Mouse (Mus musculus) liver, embryonic 16.5 days (tissue): ENCODE results near the gene Ldlr. TPM values are rescaled to one million over a fixed set of nuclear protein-coding genes. Genes with fewer than 3 reads are reported as not detected.
"Not testable (repeated sequence)": the region's sequence is repeated elsewhere in the genome, so short reads cannot be mapped to it uniquely, and the experiment has no call there.

Experiments
- ATAC-seq: fragments of 200-750 bp; cut with Nextera tagmentation; 2 replicates; pipeline ENCODE4 v1.8.0; 2017; ENCODE audit warnings: low read depth, mild to moderate bottlenecking, moderate number of reproducible peaks, moderate library complexity
- H3K27ac ChIP-seq: fragments of 300-500 bp; sonication (generic); 2 replicates; pipeline ENCODE4 v1.5.1; 2014; ENCODE audit warnings: mild to moderate bottlenecking, low read length
- H3K27me3 ChIP-seq: fragments of 300-500 bp; sonication (generic); 2 replicates; pipeline ENCODE4 v1.6.1; 2014; ENCODE audit warnings: low read depth, low read length, mixed read lengths; ENCODE audit not compliant: control insufficient read depth, insufficient read depth
- H3K36me3 ChIP-seq: fragments of 300-500 bp; sonication (generic); 2 replicates; pipeline ENCODE4 v1.6.1; 2014; ENCODE audit warnings: mild to moderate bottlenecking; ENCODE audit not compliant: control insufficient read depth, insufficient read depth
- H3K4me1 ChIP-seq: fragments of 300-500 bp; sonication (generic); 2 replicates; pipeline ENCODE4 v1.6.1; 2014; ENCODE audit warnings: low read depth, low read length, mixed read lengths; ENCODE audit not compliant: control insufficient read depth
- H3K4me2 ChIP-seq: fragments of 300-500 bp; sonication (generic); 2 replicates; pipeline ENCODE4 v1.6.1; 2014; ENCODE audit warnings: low read depth, low read length, mixed read lengths
- H3K4me3 ChIP-seq: fragments of 300-500 bp; sonication (generic); 2 replicates; pipeline ENCODE4 v1.5.1; 2014; ENCODE audit warnings: low read depth, mild to moderate bottlenecking, low read length
- H3K9ac ChIP-seq: fragments of 300-500 bp; sonication (generic); 2 replicates; pipeline ENCODE4 v1.6.1; 2014; ENCODE audit warnings: low read depth, low read length
- H3K9me3 ChIP-seq: fragments of 300-500 bp; sonication (generic); replicated peaks from 2 replicates; pipeline ENCODE4 v1.6.1; 2016; ENCODE audit warnings: low read length; ENCODE audit not compliant: control insufficient read depth
- WGBS: fragments of 180-500 bp; shearing (Covaris S2); extraction: QIAGEN DNeasy Blood & Tissue Kit; methylation state at CpG from one replicate; pipeline ENCODE4 v1.1.7; 2014; ENCODE audit not compliant: insufficient replicate concordance; 5-methylcytosine and 5-hydroxymethylcytosine counted together
- polyA plus RNA-seq: library from polyadenylated mRNA; unstranded; fragments of >200 nt; fragmentation: Nextera tagmentation; extraction: Ambion mirVana; gene quantifications from 2 replicates; pipeline ENCODE4 v1.2.1, GENCODE M21; 2015

Ldlr gene
- polyA plus RNA-seq, 1 experiment from 2014 or later, result 29.3 TPM

DNA sequence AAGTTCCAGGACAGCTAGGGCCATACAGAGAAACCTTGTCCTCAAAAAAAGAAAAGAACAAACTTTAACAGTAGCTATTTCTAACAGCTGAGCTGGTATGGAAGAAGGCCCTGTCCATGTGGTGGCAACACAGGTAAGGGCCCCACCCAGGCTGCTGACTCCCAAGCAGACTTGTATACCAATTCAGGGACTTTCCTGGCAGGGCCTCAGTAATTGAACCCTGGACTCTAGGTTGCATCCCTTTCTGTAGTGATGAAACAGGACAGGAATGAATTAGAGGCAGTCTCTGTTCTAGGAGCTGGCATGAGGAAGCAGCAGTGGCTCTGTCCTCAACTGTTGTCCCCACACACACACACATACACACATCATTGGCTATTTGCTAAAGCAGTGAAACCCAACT is 29.2 kb upstream of the Ldlr start:
- no peaks in the 10 kb centered on the region for H3K27me3 ChIP-seq

DNA sequence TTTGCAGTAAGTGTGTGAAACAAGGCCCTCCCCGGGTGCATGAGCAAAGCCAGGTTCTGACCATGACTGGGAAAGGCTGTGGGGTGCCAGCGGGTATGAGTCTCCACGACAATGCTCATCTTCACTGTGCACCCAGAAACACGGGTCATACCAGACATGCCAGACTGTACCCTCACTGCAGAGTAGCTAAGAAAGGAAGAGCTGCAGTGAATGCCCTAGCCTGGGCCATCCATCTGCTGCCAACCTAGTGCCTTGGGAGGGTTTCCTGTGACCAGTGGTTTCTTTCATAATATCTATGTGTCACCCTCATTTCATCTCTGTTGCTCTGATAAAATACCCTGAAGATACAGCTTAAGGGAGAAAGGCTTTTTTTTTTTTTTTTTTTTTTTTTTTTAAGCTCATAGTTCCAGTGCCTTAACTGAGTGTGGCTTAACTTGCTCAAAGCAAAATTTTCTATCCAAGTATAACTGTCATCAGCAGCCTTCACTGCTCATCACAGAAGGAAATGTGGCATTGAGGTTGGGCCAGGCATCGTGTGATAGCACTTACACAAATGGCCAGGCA is 28.0 kb upstream of the Ldlr start:
- H3K9ac ChIP-seq, result no peak overlapping the region; the same call in 1 of the 2 replicates
- 76% methylated on average over 5 of the region's 5 CpGs for WGBS
- ATAC-seq, result no peak
- no peaks in the 10 kb centered on the region for H3K9me3 ChIP-seq
- no peak overlapping the region for H3K4me2 ChIP-seq
- no peak overlapping the region for H3K4me3 ChIP-seq
- no peak overlapping the region for H3K27ac ChIP-seq
- H3K36me3 ChIP-seq, result peaks cover 15% of the 10 kb centered on the region
- no peaks in the 10 kb centered on the region; the same call in 1 of the 2 replicates for H3K4me1 ChIP-seq
- H3K27me3 ChIP-seq, result no peaks in the 10 kb centered on the region

More for the DNA sequence above, 29.2 kb upstream of the Ldlr start:
- Histone ChIP-seq H3K4me3 (no peak overlapping the region), H3K9me3 (no peaks in the 10 kb centered on the region), H3K27ac (no peak overlapping the region), H3K9ac (no peak overlapping the region), H3K4me1 (no peaks in the 10 kb centered on the region; the same call in 1 of the 2 replicates), H3K4me2 (no peak overlapping the region), H3K36me3 (peaks cover 6% of the 10 kb centered on the region)
- ATAC-seq, result no peak

- H3K27me3 ChIP-seq, result no peaks in the 10 kb centered on the region
- H3K27ac ChIP-seq, result no peak overlapping the region
- H3K4me3 ChIP-seq, result no peak overlapping the region
- H3K4me2 ChIP-seq, result no peak overlapping the region
- ATAC-seq, result no peak
- no peaks in the 10 kb centered on the region; the same call in 1 of the 2 replicates for H3K4me1 ChIP-seq
- H3K36me3 ChIP-seq, result peaks cover 29% of the 10 kb centered on the region
- no peak overlapping the region for H3K9ac ChIP-seq
- no peaks in the 10 kb centered on the region for H3K9me3 ChIP-seq
- WGBS, result 82% methylated on average over 6 of the region's 6 CpGs
These were observed 26.2 kb upstream of the Ldlr start for GRCm38 (mm10) chr9:21697121-21697520.

GRCm38 (mm10) chr9:21699280-21699679 is 24.0 kb upstream of the Ldlr start:
- not testable (repeated sequence) for H3K4me1 ChIP-seq, H3K9me3 ChIP-seq, H3K27ac ChIP-seq, H3K27me3 ChIP-seq, ATAC-seq, H3K4me2 ChIP-seq, H3K4me3 ChIP-seq, H3K9ac ChIP-seq
- peaks cover 40% of the 10 kb centered on the region for H3K36me3 ChIP-seq
- 74% methylated on average over 6 of the region's 6 CpGs for WGBS

GRCm38 (mm10) chr9:21701091-21701490 is 22.2 kb upstream of the Ldlr start:
- Histone ChIP-seq H3K27me3 (no peaks in the 10 kb centered on the region), H3K9ac (no peak overlapping the region), H3K27ac (no peak overlapping the region), H3K36me3 (peaks cover 40% of the 10 kb centered on the region), H3K4me2 (no peak overlapping the region), H3K9me3 (no peaks in the 10 kb centered on the region), H3K4me1 (no peaks in the 10 kb centered on the region), H3K4me3 (no peak overlapping the region)
- ATAC-seq, result no peak
- 91% methylated on average over 14 of the region's 14 CpGs for WGBS

GRCm38 (mm10) chr9:21703494-21703893 is 19.8 kb upstream of the Ldlr start:
- Histone ChIP-seq H3K9me3 (no peaks in the 10 kb centered on the region), H3K27ac (no peak overlapping the region), H3K4me1 (peaks cover 2% of the 10 kb centered on the region; the same call in 1 of the 2 replicates), H3K4me2 (no peak overlapping the region), H3K36me3 (peaks cover 37% of the 10 kb centered on the region), H3K4me3 (no peak overlapping the region), H3K9ac (no peak overlapping the region), H3K27me3 (no peaks in the 10 kb centered on the region)
- ATAC-seq, result no peak
- WGBS, result 83% methylated on average over 7 of the region's 7 CpGs

DNA sequence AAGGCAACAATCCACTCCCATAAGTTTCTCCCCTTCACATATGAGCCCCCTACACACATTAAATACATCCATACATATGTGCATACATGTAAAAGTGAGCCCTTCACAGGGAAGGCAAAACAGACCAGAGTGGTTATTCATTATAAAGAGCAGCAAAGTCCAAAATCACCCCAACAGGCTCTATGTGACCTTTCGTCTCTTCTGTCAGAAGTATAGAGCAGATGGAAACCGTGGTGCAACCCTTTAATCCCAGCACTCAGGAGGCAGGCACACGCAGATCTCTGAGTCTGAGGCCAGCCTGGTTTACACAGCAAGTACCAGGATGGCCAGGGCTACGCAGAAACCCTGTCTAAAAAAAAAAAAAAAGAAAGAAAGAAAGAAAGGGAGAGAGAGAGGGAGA is 17.2 kb upstream of the Ldlr start:
- Histone ChIP-seq H3K4me1 (peaks cover 2% of the 10 kb centered on the region; the same call in 1 of the 2 replicates), H3K4me3 (no peak overlapping the region), H3K9ac (no peak overlapping the region), H3K9me3 (no peaks in the 10 kb centered on the region), H3K27me3 (no peaks in the 10 kb centered on the region), H3K36me3 (peaks cover 22% of the 10 kb centered on the region), H3K4me2 (no peak overlapping the region), H3K27ac (peak overlapping the region; percentile 61)
- ATAC-seq, result peak; percentile 67
- WGBS, result 71% methylated on average over 4 of the region's 4 CpGs

- ATAC-seq, result peak; percentile 69; the same call in 1 of the 2 replicates
These were observed 16.6 kb upstream of the Ldlr start for GRCm38 (mm10) chr9:21706586-21707265.

GRCm38 (mm10) chr9:21709340-21709739 is 13.9 kb upstream of the Ldlr start:
- H3K9ac ChIP-seq, result no peak overlapping the region
- H3K27ac ChIP-seq, result no peak overlapping the region
- 70% methylated on average over 3 of the region's 3 CpGs for WGBS
- no peak overlapping the region for H3K4me2 ChIP-seq
- no peaks in the 10 kb centered on the region for H3K27me3 ChIP-seq
- H3K36me3 ChIP-seq, result peaks cover 3% of the 10 kb centered on the region
- ATAC-seq, result no peak
- H3K4me3 ChIP-seq, result no peak overlapping the region
- H3K4me1 ChIP-seq, result peaks cover 2% of the 10 kb centered on the region; the same call in 1 of the 2 replicates
- H3K9me3 ChIP-seq, result no peaks in the 10 kb centered on the region

More at GRCm38 (mm10) chr9:21706586-21707265, 16.6 kb upstream of the Ldlr start:
- H3K9ac ChIP-seq, result no peak overlapping the region
- peaks cover 16% of the 10 kb centered on the region for H3K36me3 ChIP-seq
- H3K27ac ChIP-seq, result peak overlapping the region; percentile 61
- no peak overlapping the region for H3K4me2 ChIP-seq
- peaks cover 2% of the 10 kb centered on the region; the same call in 1 of the 2 replicates for H3K4me1 ChIP-seq
- no peaks in the 10 kb centered on the region for H3K27me3 ChIP-seq
- H3K4me3 ChIP-seq, result no peak overlapping the region
- H3K9me3 ChIP-seq, result no peaks in the 10 kb centered on the region
- WGBS, result 79% methylated on average over 8 of the region's 8 CpGs
